In genomic region chr12:73954785-73955184, GRCm38 (mm10) we compare ENCODE assay signal across 24 mouse cellular contexts. TPM values are rescaled to one million over a fixed set of nuclear protein-coding genes. Genes with fewer than 3 reads are reported as not detected.
DNase-seq lines count a peak whose midpoint lies in the region.
"Had no signal": no experiment of that assay in that cellular context is flagged by ENCODE, and none has a peak within 500 bp of the region (broad histone marks: within the 10 kb centered on the region; RNA-seq: fewer than 3 reads in every experiment).

No protein-coding gene starts in this region.

- H3K27ac ChIP-seq in heart, embryonic 10.5 days, result peak overlapping the region; percentile 67
- H3K27ac ChIP-seq: forebrain, embryonic 10.5 days; hindbrain, embryonic 10.5 days; kidney, embryonic 15.5 days; left cerebral cortex, adult 2 months; liver, embryonic 13.5 days; lung, embryonic 15.5 days; midbrain, embryonic 13.5 days had no signal

- H3K4me1 ChIP-seq in heart, embryonic 10.5 days, result peaks cover 28% of the 10 kb centered on the region

- 57% methylated on average over 5 of the region's 5 CpGs for WGBS in heart, embryonic 10.5 days

- H3K9me3 ChIP-seq in heart, embryonic 10.5 days, result no peaks in the 10 kb centered on the region
- H3K9me3 ChIP-seq: forebrain, embryonic 10.5 days; hindbrain, embryonic 10.5 days; kidney, embryonic 15.5 days; liver, embryonic 13.5 days; lung, embryonic 15.5 days; midbrain, embryonic 13.5 days had no signal

- H3K27me3 ChIP-seq in heart, embryonic 10.5 days (ENCODE audit: insufficient read depth, poor library complexity, severe bottlenecking), result no peaks in the 10 kb centered on the region
- H3K27me3 ChIP-seq: kidney, embryonic 15.5 days; liver, embryonic 13.5 days; lung, embryonic 15.5 days had no signal

- DNase-seq in cerebellum, adult 11-12 months, result peak; percentile 43
- DNase-seq in cerebellum, postnatal 14 days, result no peak
- no peak for DNase-seq in heart, embryonic 10.5 days (ENCODE audit: low spot score)
- DNase-seq in heart, postnatal 4 days, result no peak
- peak; percentile 32 for DNase-seq in kidney, adult 11 months
- DNase-seq in kidney, postnatal 25 days, result no peak
- peak; percentile 8 for DNase-seq in lung, postnatal 36 days
- DNase-seq in lung, postnatal 10 days, result no peak
- DNase-seq: adrenal gland, postnatal 14 days; gastrocnemius, postnatal 10 days; liver, embryonic 13.5 days; thymus, adult 18-20 months; thymus, postnatal 36 days had no signal

- H3K36me3 ChIP-seq in heart, embryonic 10.5 days, result 0 out of 2 replicates have a peak, but pooled peaks cover under 1% of the 10 kb centered on the region
- H3K36me3 ChIP-seq: forebrain, embryonic 10.5 days; hindbrain, embryonic 10.5 days; kidney, embryonic 15.5 days; liver, embryonic 13.5 days; lung, embryonic 15.5 days; midbrain, embryonic 13.5 days had no signal

- no peak overlapping the region for H3K4me3 ChIP-seq in heart, embryonic 10.5 days
- H3K4me3 ChIP-seq: forebrain, embryonic 10.5 days; hindbrain, embryonic 10.5 days; kidney, embryonic 15.5 days; left cerebral cortex, adult 2 months; liver, embryonic 13.5 days; lung, embryonic 15.5 days; midbrain, embryonic 13.5 days had no signal

RNA-seq across cellular contexts. Expression of gene Snapc1, which starts 9.5 kb away (rescaled TPM):
- polyA plus RNA-seq in heart, embryonic 10.5 days (2016; fragmentation: Nextera tagmentation; extraction: Ambion mirVana), result 20.8 and 24.1 TPM in 2 replicates
- 10 to 100 TPM; 10.7 to 11.2 TPM for total RNA-seq in heart, postnatal 4 days (2021)

RNA-seq across cellular contexts. Expression of gene Gm49321, which starts 17.3 kb away (rescaled TPM):
- 13.8 and 15.8 TPM in 2 replicates for polyA plus RNA-seq in heart, embryonic 10.5 days (2016; fragmentation: Nextera tagmentation; extraction: Ambion mirVana)
- total RNA-seq in heart, postnatal 4 days (2021), result 1 to 10 TPM; 7.1 to 7.6 TPM
- total RNA-seq: granulocyte monocyte progenitor cell, adult 5-6 weeks; monocyte, adult 5-6 weeks; neutrophil, adult 5-6 weeks had no signal
- polyA plus RNA-seq: brain, embryonic 14.5 days had no signal

RNA-seq across cellular contexts. Expression of gene Syt16, which starts 42.7 kb away (rescaled TPM):
- polyA plus RNA-seq in heart, embryonic 10.5 days (2016; fragmentation: Nextera tagmentation; extraction: Ambion mirVana), result 0.32 and 0.33 TPM in 2 replicates
- total RNA-seq in heart, postnatal 4 days (2021), result under 1 TPM in 1 of 2 experiments, not detected in 1; 0.05 TPM
- total RNA-seq: granulocyte monocyte progenitor cell, adult 5-6 weeks; megakaryocyte progenitor cell, adult 5-6 weeks; monocyte, adult 5-6 weeks; neutrophil, adult 5-6 weeks had no signal

RNA-seq across cellular contexts. Expression of gene Hif1a, which starts 53.6 kb away (rescaled TPM):
- 138 and 194 TPM in 2 replicates for polyA plus RNA-seq in heart, embryonic 10.5 days (2016; fragmentation: Nextera tagmentation; extraction: Ambion mirVana)
- 100 to 1,000 TPM; 151 to 159 TPM for total RNA-seq in heart, postnatal 4 days (2021)

Comparison
In these comparisons a context has a peak if more than half of its experiments do, and no peak if none do; other contexts are left out.
1. DNase-seq: peak in cerebellum, adult 11-12 months (single experiment), kidney, adult 11 months (single experiment) and lung, postnatal 36 days (single experiment); none in cerebellum, postnatal 14 days (0 of 2), heart, embryonic 10.5 days (single experiment), heart, postnatal 4 days (single experiment), kidney, postnatal 25 days (0 of 2) and lung, postnatal 10 days (single experiment).